Mouse (Mus musculus): Measurements from ENCODE around the gene Pepd. TPM values are rescaled to one million over a fixed set of nuclear protein-coding genes. Genes with fewer than 3 reads are reported as not detected.

Pepd gene
- polyA plus RNA-seq, 1 experiment from 2014 or later: 67.3 TPM

DNA sequence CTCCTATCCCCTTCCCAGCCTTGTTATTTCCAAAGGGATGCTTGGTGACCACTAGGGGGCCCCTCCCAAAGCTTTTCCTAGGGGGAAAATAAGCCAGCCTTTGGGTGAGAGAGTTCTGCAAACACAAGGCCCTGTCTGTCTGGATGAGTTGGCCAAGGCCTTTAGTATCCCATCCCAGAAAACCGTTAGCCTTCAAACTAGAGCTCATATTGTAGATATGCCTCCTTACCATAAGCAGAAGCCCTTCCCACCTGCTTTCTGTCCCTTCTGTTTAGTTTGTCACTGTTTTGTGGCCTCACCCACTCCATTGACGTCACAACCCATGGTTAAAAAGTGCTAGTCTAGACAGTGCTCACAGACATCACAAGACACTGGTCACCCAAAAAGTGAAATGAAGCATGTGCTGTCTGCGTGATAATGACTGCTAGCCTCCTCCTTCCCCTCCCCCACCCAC lies 114.7 kb downstream of the Pepd start:
- Histone ChIP-seq H3K4me2 (ENCODE audit: low read depth, low read length) (no peak overlapping the region), H3K4me3 (ENCODE audit: low read length) (no peak overlapping the region), H3K27ac (ENCODE audit: low read length) (no peak overlapping the region), H3K9ac (ENCODE audit: low read length) (no peak overlapping the region), H3K9me3 (ENCODE audit: control insufficient read depth, low read length) (no peaks in the 10 kb centered on the region), H3K27me3 (ENCODE audit: control insufficient read depth, insufficient read depth, low read depth, low read length) (no peaks in the 10 kb centered on the region), H3K4me1 (replicated peaks; ENCODE audit: control insufficient read depth, insufficient read depth, low read length) (peaks cover 3% of the 10 kb centered on the region; the same call in 1 of the 2 replicates), H3K36me3 (ENCODE audit: control insufficient read depth, insufficient read depth, low read length) (no peaks in the 10 kb centered on the region)
- 0 out of 2 replicates have a peak, but pooled peaks have one; percentile 23 for ATAC-seq (ENCODE audit: low read depth)
- WGBS: 66% methylated on average over 3 of the region's 3 CpGs

DNA sequence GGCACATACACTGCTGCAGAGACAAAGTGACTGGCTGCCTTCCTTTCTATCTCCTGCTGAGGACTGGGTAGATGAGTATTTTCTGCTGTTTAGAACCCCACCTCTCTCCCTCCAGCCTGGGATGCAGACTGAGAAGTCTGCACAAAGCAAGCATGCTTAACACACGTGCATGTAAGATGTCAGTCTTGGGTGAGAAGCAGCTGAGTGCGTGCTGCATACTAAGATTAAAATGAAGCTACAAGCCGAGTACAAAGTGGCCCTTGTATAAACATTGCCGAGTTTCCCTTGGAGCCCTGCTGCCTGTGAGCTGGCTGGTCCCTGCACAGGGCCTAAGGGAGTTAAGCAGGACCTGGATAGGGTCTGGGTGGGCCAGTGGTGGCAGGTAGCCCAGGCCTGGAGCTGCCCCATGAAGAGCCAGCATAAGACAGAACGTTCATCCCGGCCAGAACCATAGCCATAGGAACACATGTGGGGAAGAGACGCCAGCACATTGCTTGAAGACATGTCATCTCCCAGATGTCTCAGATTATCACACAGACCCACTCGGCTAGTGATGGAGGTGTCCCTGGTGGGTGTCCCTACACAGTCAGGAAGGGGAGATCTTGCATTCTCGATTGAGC lies 115.7 kb downstream of the Pepd start:
- no peaks in the 10 kb centered on the region for H3K27me3 ChIP-seq (ENCODE audit: control insufficient read depth, insufficient read depth, low read depth, low read length)
- no peak overlapping the region for H3K4me2 ChIP-seq (ENCODE audit: low read depth, low read length)
- no peak; the same call in 1 of the 2 replicates for ATAC-seq (ENCODE audit: low read depth)
- H3K4me3 ChIP-seq (ENCODE audit: low read length): no peak overlapping the region
- no peaks in the 10 kb centered on the region for H3K9me3 ChIP-seq (ENCODE audit: control insufficient read depth, low read length)
- H3K9ac ChIP-seq (ENCODE audit: low read length): no peak overlapping the region
- peaks cover 3% of the 10 kb centered on the region; the same call in 1 of the 2 replicates for H3K4me1 ChIP-seq (replicated peaks; ENCODE audit: control insufficient read depth, insufficient read depth, low read length)
- peaks cover 3% of the 10 kb centered on the region for H3K36me3 ChIP-seq (ENCODE audit: control insufficient read depth, insufficient read depth, low read length)
- WGBS: 34% methylated on average over 9 of the region's 9 CpGs
- H3K27ac ChIP-seq (ENCODE audit: low read length): 0 out of 2 replicates have a peak overlapping the region, but pooled peaks have one; percentile 5

DNA sequence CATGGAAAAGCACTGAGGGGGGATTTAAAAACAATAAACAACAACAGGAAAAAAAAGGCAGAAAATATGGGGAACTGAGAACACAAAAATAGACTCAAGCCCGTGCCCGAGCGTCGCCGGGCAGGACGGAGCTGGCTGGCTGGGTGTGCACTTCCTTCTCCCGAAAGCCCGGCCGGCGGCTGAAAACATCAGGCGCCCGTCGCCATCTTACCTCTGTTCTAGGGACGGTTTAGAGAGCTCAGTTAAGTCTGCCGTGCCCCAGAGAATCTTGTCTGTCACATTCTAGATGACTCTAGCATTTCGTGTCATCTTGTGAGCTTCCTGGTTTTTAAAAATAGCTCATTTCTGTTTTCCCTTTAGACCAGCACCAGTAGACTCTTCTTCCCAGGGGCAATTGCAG lies 116.4 kb downstream of the Pepd start:
- Histone ChIP-seq H3K4me1 (replicated peaks; ENCODE audit: control insufficient read depth, insufficient read depth, low read length) (peaks cover 3% of the 10 kb centered on the region; the same call in 1 of the 2 replicates), H3K4me3 (ENCODE audit: low read length) (no peak overlapping the region), H3K9me3 (ENCODE audit: control insufficient read depth, low read length) (no peaks in the 10 kb centered on the region), H3K4me2 (ENCODE audit: low read depth, low read length) (no peak overlapping the region), H3K9ac (ENCODE audit: low read length) (no peak overlapping the region), H3K27ac (ENCODE audit: low read length) (no peak overlapping the region), H3K36me3 (ENCODE audit: control insufficient read depth, insufficient read depth, low read length) (peaks cover 3% of the 10 kb centered on the region), H3K27me3 (ENCODE audit: control insufficient read depth, insufficient read depth, low read depth, low read length) (no peaks in the 10 kb centered on the region)
- no peak for ATAC-seq (ENCODE audit: low read depth)
- 68% methylated on average over 16 of the region's 16 CpGs for WGBS

DNA sequence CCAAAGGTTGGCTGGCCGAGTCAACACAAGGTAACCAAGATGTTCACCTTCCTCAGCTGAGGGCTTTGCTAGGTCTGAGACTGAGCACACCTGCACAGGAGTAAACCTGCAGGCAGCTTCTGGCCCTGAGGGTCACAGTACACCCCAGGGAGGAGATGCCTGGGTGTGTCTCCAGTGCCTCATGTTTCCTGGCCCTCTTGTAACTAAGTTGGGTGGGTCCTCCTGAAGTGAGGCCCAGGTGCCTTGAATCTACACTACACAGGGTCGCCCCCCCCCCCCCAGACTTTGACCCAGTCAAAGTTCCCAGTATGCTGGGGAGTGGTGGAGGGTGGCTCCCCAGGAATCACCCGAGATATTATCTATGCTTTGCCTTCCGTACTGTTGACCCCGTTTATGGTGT lies 117.0 kb downstream of the Pepd start:
- H3K4me1 ChIP-seq (replicated peaks; ENCODE audit: control insufficient read depth, insufficient read depth, low read length): peaks cover 3% of the 10 kb centered on the region; the same call in 1 of the 2 replicates
- ATAC-seq (ENCODE audit: low read depth): no peak
- H3K9ac ChIP-seq (ENCODE audit: low read length): no peak overlapping the region
- no peaks in the 10 kb centered on the region for H3K27me3 ChIP-seq (ENCODE audit: control insufficient read depth, insufficient read depth, low read depth, low read length)
- no peak overlapping the region for H3K4me3 ChIP-seq (ENCODE audit: low read length)
- WGBS: 72% methylated on average over 5 of the region's 5 CpGs
- no peak overlapping the region for H3K4me2 ChIP-seq (ENCODE audit: low read depth, low read length)
- H3K9me3 ChIP-seq (ENCODE audit: control insufficient read depth, low read length): no peaks in the 10 kb centered on the region
- H3K27ac ChIP-seq (ENCODE audit: low read length): no peak overlapping the region
- peaks cover 3% of the 10 kb centered on the region for H3K36me3 ChIP-seq (ENCODE audit: control insufficient read depth, insufficient read depth, low read length)

DNA sequence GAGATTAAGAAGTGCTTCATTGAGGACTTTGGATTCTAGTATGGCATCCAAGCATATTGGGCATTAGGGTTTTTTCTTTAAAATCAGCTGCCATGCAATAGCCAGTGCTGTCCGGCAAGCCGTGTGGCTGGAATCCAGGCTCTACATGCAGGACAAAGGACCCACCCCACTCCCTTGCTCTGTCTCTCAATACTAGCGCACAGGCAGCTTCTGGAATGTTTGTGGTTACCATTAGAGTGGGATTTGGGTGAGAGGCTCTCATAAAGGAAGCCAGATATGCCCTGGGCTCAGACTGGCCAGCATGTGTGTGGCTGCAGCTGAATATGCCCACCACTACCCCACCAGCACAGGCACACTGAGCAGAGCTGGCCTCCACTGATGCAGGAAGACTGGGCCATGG lies 117.5 kb downstream of the Pepd start:
- peaks cover 6% of the 10 kb centered on the region for H3K4me1 ChIP-seq (replicated peaks; ENCODE audit: control insufficient read depth, insufficient read depth, low read length)
- ATAC-seq (ENCODE audit: low read depth): no peak
- H3K9ac ChIP-seq (ENCODE audit: low read length): no peak overlapping the region
- no peaks in the 10 kb centered on the region for H3K27me3 ChIP-seq (ENCODE audit: control insufficient read depth, insufficient read depth, low read depth, low read length)
- H3K9me3 ChIP-seq (ENCODE audit: control insufficient read depth, low read length): no peaks in the 10 kb centered on the region
- 63% methylated on average over 3 of the region's 3 CpGs for WGBS
- H3K27ac ChIP-seq (ENCODE audit: low read length): no peak overlapping the region
- H3K4me3 ChIP-seq (ENCODE audit: low read length): no peak overlapping the region
- H3K4me2 ChIP-seq (ENCODE audit: low read depth, low read length): no peak overlapping the region
- peaks cover 3% of the 10 kb centered on the region for H3K36me3 ChIP-seq (ENCODE audit: control insufficient read depth, insufficient read depth, low read length)

DNA sequence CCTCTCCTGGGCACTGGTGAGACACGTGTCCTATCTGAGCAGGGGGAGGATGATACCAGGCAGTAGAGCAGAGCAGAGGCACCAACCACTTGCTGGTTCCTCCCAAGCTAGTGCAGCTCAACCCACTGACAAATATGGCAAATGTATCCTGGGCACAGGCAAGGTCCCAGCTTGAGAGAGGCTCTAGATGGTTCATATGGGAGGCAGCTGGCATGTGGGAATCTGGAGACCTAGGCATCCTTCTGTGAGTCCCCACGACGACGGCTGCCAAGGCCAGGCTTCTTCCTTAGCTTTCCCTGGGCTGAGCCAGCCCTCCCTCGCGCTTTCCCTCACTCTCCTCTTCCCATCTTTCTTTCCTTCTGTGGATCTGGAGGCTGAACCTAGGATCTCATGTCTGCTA lies 118.4 kb downstream of the Pepd start:
- no peak overlapping the region for H3K27ac ChIP-seq (ENCODE audit: low read length)
- H3K27me3 ChIP-seq (ENCODE audit: control insufficient read depth, insufficient read depth, low read depth, low read length): no peaks in the 10 kb centered on the region
- H3K36me3 ChIP-seq (ENCODE audit: control insufficient read depth, insufficient read depth, low read length): peaks cover 3% of the 10 kb centered on the region
- no peak overlapping the region for H3K4me3 ChIP-seq (ENCODE audit: low read length)
- 76% methylated on average over 6 of the region's 6 CpGs for WGBS
- no peak for ATAC-seq (ENCODE audit: low read depth)
- no peak overlapping the region for H3K9ac ChIP-seq (ENCODE audit: low read length)
- peaks cover 15% of the 10 kb centered on the region for H3K4me1 ChIP-seq (replicated peaks; ENCODE audit: control insufficient read depth, insufficient read depth, low read length)
- no peak overlapping the region for H3K4me2 ChIP-seq (ENCODE audit: low read depth, low read length)
- H3K9me3 ChIP-seq (ENCODE audit: control insufficient read depth, low read length): no peaks in the 10 kb centered on the region

DNA sequence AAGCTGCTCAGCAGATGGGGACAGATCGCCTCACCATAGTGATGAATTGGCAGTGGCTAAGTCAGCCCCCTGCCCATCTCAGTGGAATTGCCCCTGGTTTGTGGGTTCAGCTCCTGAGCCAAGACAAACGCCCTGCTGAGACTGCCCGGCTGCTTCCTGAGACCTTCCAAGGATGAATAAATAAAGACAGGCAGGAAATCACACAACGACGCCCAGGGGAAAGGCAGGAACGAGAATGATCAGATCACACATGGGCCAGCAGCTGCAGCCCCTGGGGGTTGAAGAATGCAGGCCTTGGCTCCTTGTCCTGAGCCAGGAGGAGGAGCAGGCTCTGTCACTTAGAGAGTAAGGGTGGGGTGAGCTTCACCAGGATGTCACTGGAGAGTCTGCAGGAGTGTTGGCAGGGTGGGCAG lies 123.0 kb downstream of the Pepd start:
- WGBS: 14% methylated on average over 6 of the region's 6 CpGs
- Histone ChIP-seq H3K4me2 (ENCODE audit: low read depth, low read length) (no peak overlapping the region), H3K27ac (ENCODE audit: low read length) (peak overlapping the region; percentile 91), H3K36me3 (ENCODE audit: control insufficient read depth, insufficient read depth, low read length) (peaks cover 3% of the 10 kb centered on the region), H3K9ac (ENCODE audit: low read length) (no peak overlapping the region; the same call in 1 of the 2 replicates), H3K4me1 (replicated peaks; ENCODE audit: control insufficient read depth, insufficient read depth, low read length) (peaks cover 33% of the 10 kb centered on the region), H3K4me3 (ENCODE audit: low read length) (no peak overlapping the region), H3K9me3 (ENCODE audit: control insufficient read depth, low read length) (no peaks in the 10 kb centered on the region), H3K27me3 (ENCODE audit: control insufficient read depth, insufficient read depth, low read depth, low read length) (no peaks in the 10 kb centered on the region)
- ATAC-seq (ENCODE audit: low read depth): peak; percentile 46

DNA sequence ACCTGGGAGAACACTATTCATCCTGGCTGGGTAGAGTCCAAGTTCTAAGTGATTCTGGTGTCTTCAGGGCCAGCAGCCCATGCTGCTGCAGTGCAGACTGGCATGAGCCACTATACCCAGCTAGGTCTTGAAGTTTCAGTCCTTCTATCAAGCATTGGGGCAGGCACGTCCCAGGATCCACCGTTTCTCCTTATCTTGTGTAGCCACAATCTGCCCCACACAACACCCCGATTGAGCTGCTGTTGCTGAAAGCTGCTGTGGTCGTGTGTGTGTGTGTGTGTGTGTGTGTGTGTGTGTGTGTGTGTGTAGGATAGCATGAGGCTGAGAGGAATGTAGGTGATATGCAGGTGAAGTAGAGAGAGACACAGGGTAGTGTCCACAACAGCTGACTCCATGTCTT lies 123.4 kb downstream of the Pepd start:
- WGBS: 66% methylated on average over 4 of the region's 4 CpGs
- Histone ChIP-seq H3K27ac (ENCODE audit: low read length) (peak overlapping the region; percentile 91), H3K27me3 (ENCODE audit: control insufficient read depth, insufficient read depth, low read depth, low read length) (no peaks in the 10 kb centered on the region)

DNA sequence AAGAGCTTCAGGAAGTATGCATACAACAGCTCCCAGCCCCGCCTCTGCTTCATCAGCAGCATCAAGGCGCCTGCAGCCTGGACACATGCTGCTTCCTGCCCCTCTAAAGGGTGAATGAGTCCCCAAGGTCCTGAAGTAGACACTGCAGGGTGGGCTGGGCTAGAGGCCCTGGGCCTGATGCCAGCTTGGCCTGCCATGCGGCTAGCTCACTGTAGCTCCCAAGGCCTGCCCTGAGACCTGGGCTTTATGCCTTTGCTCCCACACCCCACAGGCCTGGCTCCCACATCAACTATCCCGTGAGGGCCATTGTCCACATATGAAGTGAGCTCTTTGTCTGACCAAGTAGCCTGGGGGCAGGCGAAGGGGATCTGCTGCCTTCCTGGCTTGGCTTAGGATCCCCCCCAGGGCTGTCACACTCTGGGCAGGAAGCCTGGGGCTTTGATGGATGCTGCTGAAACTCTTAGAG lies 124.1 kb downstream of the Pepd start:
- Histone ChIP-seq H3K4me1 (replicated peaks; ENCODE audit: control insufficient read depth, insufficient read depth, low read length) (peaks cover 35% of the 10 kb centered on the region), H3K4me2 (ENCODE audit: low read depth, low read length) (no peak overlapping the region), H3K27me3 (ENCODE audit: control insufficient read depth, insufficient read depth, low read depth, low read length) (no peaks in the 10 kb centered on the region), H3K9ac (ENCODE audit: low read length) (peak overlapping the region; percentile 14; the same call in 1 of the 2 replicates), H3K9me3 (ENCODE audit: control insufficient read depth, low read length) (no peaks in the 10 kb centered on the region), H3K4me3 (ENCODE audit: low read length) (no peak overlapping the region), H3K36me3 (ENCODE audit: control insufficient read depth, insufficient read depth, low read length) (peaks cover 5% of the 10 kb centered on the region), H3K27ac (ENCODE audit: low read length) (peak overlapping the region; percentile 91)
- peak; percentile 83 for ATAC-seq (ENCODE audit: low read depth)
- WGBS: 23% methylated on average over 5 of the region's 5 CpGs

More for the DNA sequence above, 123.4 kb downstream of the Pepd start:
- Histone ChIP-seq H3K4me2 (ENCODE audit: low read depth, low read length) (no peak overlapping the region), H3K4me3 (ENCODE audit: low read length) (no peak overlapping the region), H3K9me3 (ENCODE audit: control insufficient read depth, low read length) (no peaks in the 10 kb centered on the region), H3K9ac (ENCODE audit: low read length) (no peak overlapping the region), H3K4me1 (replicated peaks; ENCODE audit: control insufficient read depth, insufficient read depth, low read length) (peaks cover 33% of the 10 kb centered on the region), H3K36me3 (ENCODE audit: control insufficient read depth, insufficient read depth, low read length) (peaks cover 3% of the 10 kb centered on the region)
- ATAC-seq (ENCODE audit: low read depth): no peak
